Mouse (Mus musculus) c-Kit-positive CD71-negative TER-119-negative erythroid progenitor cells, embryonic 14.5 days (primary cell): ENCODE data around the gene Ms4a4b.
"Not testable (repeated sequence)": the region's sequence is repeated elsewhere in the genome, so short reads cannot be mapped to it uniquely, and the experiment has no call there.

Experiments
- DNase-seq: peaks from one replicate; pipeline ENCODE4 v3.0.0-alpha.2; 2013; ENCODE audit warnings: low read depth

Ms4a4b gene

DNA sequence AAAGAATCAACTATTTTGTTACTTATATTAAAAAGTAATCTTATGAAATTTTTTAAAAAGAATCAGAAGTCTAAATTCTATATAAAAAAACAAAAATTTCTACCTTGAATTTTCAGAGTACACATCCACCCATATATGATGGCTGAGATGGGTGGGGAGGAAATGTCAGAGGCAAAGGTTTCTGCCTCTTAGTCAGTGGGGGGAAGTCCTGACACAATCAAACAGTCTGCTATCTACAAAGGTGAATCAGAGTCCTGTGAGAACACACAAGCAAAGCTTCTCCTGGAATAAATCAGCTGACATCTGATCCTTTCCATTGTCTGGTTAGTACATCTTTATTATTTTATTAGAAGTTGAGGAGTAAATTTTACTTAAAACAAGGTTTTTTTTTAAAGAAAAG, at the start of gene Ms4a4b:
Ms4a4b (plus strand) TSS at position 216 of the 400 bp plus-strand sequence.
- no peak for DNase-seq

- no peak for DNase-seq
Measured at GRCm38 (mm10) chr19:11395769-11396168, 47.6 kb upstream of the Ms4a4b start.

- DNase-seq = no peak
Measured at GRCm38 (mm10) chr19:11404527-11404926, 38.8 kb upstream of the Ms4a4b start, which contains the start of gene Ms4a4c. Ms4a4c (plus strand) TSS chr19:11404770.

DNA sequence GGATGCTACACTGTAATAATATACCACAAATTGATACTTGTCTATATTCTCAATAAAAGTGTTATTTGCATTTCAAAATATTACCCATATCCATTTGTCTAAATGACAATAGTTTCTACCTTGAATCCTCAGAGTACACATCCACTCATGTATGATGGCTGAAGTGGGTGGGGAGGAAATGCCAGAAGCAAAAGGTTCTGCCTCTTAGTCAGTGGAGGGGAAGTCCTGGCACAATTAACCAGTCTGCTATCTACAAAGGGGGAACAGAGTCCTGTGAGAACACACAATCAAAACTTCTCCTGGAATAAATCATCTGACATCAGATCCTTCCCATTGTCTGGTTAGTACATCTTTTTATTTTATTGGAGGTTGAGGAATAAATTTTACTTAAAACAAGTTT, 35.9 kb upstream of the Ms4a4b start:
- DNase-seq = no peak

DNA sequence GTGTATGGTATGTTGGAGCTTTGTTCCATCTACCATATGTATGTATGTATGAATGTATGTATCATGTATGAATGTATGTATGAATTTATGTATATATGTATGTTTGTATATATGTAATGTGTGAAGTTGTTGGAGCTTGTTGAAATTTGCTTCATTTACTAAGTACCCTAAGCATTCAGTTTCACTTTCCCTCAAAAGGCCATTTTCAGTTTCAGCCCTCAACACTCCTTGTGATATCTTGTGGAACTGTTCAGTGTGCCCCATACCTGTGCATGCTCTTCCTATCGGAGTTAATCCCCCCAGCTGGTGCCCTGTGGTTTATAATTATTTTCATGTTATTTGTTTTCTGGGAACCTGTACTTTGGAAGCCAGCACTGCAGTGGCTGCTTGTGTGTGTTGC, 34.8 kb upstream of the Ms4a4b start:
- no peak for DNase-seq

GRCm38 (mm10) chr19:11411640-11412039, 31.7 kb upstream of the Ms4a4b start:
- DNase-seq = no peak

GRCm38 (mm10) chr19:11414084-11414483, 29.3 kb upstream of the Ms4a4b start:
- DNase-seq = no peak

- DNase-seq = no peak
Measured at GRCm38 (mm10) chr19:11415581-11415980, 27.8 kb upstream of the Ms4a4b start.

DNA sequence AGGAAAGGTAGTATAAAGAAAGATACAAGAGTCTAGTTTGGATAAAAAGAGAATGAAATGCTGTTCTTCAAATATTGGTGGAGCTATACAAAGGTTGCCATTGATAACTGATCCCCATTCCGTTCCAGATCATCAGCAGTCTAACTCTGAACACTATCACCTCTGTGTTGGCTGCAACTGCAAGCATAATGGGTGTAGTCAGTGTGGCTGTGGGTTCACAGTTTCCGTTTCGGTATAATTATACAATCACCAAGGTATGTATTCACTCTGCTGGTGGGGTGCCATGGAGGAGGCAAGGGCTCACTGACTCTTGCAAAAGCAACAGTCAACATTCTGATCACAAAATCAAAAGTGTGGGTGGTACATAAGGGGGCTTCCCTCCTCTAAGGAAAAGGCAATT, 24.5 kb upstream of the Ms4a4b start:
- DNase-seq = not testable (repeated sequence)

DNA sequence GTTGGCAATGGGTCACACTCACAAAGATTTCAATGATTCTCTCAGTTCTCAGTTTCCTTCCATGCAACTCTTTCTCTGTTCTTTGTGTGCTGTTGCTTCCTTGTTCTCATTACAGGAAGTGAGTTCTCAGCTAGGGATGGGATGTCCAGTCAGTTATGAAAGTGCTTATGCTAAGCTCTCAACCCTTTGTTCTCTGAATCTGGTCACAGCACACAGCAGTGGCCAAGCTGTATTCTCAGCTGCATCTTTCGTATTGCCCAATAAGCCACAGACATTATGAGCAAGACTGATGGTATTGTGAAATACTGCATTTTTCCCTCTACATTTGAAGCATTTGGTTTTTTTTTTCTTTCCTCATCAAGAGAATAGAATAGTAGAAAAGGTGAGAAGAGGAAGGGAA, 12.1 kb upstream of the Ms4a4b start:
- DNase-seq = not testable (repeated sequence)

DNA sequence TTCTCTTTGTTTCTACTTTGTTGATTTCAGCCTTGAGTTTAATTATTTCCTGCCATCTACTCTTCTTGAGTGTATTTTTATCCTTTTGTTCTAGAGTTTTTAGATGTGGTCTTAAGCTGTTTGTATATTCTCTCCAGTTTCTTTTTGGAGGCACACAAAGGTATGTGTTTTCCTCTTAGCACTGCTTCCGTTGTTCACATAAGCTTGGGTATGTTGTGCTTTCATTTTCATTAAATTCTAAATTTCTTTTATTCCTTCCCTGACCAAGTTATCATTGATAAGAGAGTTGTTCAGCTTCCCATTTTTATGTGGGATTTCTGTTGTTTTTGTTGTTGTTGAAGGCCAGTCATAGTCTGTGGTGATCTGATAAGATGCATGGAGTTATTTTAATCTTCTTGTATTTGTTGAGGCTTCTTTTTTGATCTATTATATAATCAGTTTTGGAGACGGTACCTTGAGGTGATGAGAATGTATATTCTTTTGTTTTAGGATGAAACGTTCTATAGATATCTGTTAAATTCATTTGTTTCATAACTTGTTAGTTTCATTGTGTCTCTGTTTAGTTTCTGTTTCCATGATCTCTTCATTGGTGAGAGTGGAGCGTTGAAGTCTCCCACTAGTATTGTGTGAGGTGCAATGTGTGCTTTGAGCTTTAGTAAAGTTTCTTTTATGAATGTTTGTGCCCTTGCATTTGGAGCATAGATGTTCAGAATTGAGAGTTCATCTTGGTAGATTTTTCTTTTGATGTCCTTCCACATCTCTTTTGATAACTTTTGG, 8.1 kb upstream of the Ms4a4b start:
- no peak for DNase-seq

DNA sequence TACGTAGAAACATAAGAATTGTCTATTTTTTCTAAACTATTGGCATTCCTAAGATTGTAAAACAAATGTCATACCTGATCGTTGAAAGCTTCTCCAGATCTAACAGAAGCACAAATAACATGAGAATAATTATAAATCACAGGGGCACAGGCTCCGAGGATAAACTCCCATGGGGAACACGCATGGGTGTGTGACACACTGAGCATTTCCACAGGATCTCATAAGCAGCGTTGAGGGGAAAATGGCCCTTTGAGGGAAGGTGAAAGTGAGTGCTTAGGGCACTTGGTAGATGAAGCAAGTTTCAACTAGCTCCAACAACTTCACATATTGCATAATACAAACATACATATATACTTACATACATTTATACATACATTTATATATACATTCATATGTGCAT, 611 bp downstream of the Ms4a4b start:
- no peak for DNase-seq

DNA sequence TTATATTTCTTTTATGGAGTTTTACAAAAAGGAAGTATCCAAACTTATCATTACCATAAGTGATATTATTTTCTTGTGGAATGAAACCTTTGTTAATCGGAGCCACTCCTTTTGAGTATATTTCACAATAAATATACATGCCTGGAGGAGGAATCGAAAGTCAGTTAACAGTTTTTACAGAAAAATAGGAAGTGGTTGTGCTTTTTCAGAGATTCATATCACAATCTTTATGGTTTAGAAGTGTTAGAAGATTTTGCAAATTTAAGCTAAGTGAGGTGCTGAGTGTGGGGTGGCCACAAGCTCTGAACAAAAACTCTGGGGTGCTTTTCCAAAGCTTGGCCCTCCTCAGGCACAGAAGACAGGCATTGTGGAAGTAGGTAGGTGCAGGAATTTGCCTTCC, 3.9 kb downstream of the Ms4a4b start:
- DNase-seq = no peak

DNA sequence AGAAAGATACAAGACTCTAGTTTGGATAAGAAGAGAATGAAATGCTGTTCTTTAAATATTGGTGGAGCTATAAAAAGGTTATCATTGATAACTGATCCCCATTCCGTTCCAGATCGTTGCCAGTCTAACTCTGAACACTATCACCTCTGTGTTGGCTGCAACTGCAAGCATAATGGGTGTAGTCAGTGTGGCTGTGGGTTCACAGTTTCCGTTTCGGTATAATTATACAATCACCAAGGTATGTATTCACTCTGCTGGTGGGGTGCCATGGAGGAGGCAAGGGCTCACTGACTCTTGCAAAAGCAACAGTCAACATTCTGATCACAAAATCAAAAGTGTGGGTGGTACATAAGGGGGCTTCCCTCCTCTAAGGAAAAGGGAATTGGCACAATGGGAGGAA, 15.7 kb downstream of the Ms4a4b start:
- not testable (repeated sequence) for DNase-seq

GRCm38 (mm10) chr19:11464795-11465194, 21.4 kb downstream of the Ms4a4b start:
- not testable (repeated sequence) for DNase-seq

- DNase-seq = no peak
Measured at GRCm38 (mm10) chr19:11466471-11466870, 23.1 kb downstream of the Ms4a4b start.

GRCm38 (mm10) chr19:11468361-11468760, 25.0 kb downstream of the Ms4a4b start:
- not testable (repeated sequence) for DNase-seq

GRCm38 (mm10) chr19:11469215-11469614, 25.9 kb downstream of the Ms4a4b start, which contains the start of gene Ms4a6c:
Ms4a6c (plus strand) TSS chr19:11469366.
- DNase-seq = not testable (repeated sequence)

- DNase-seq = no peak
Measured at GRCm38 (mm10) chr19:11479714-11480113, 36.4 kb downstream of the Ms4a4b start.

- DNase-seq = no peak
Measured at GRCm38 (mm10) chr19:11482684-11483083, 39.3 kb downstream of the Ms4a4b start.

DNA sequence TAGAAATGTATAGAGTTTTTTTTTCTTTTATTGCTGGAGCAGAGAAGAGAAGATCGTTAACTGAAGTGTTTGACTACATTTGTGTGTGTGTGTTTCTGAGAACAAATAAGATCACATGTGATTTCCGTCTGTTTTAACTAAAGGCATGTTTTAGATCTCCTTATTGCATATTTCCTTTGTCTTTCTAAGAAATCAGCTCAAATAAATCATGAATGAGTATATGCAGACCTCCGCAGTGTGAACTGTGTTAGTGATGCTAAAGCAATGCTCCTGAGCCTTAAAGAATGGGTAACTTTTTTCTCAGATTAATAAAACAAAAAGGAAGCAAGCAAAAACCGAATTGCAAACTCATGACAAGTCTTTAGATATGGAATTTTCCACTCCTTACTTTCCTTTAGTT, 40.6 kb downstream of the Ms4a4b start:
- no peak for DNase-seq

GRCm38 (mm10) chr19:11484388-11484787, 41.0 kb downstream of the Ms4a4b start:
- no peak for DNase-seq

DNA sequence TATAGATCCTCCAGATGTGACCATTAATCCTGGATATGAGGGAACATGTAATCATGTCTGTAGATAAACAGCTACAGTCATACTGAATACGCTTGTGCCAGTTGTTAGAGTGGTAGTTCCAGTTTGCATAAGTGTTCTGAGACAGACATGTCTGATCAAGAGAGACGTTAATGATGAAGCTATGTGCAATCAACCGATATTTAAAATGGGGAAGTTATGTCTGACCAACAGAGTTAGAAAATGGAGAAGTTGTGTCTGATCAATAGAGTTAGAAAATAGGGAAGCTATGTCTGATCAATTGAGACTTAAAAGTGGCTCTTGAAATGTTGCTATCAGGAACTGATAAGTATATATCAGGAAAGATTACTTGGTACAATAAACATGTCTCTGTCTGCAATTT, 41.9 kb downstream of the Ms4a4b start:
- no peak for DNase-seq

GRCm38 (mm10) chr19:11485746-11486145, 42.4 kb downstream of the Ms4a4b start, which contains the start of gene Gm8369:
Gm8369 (plus strand) TSS chr19:11485938.
- no peak for DNase-seq
